Mouse (Mus musculus) hindbrain, embryonic 10.5 days (tissue): ENCODE measurements around the gene Thada. TPM values are rescaled to one million over a fixed set of nuclear protein-coding genes. Genes with fewer than 3 reads are reported as not detected.
"Not testable (repeated sequence)": the region's sequence is repeated elsewhere in the genome, so short reads cannot be mapped to it uniquely, and the experiment has no call there.

Experiments used
- DNase-seq: peaks from one replicate; pipeline ENCODE4 v3.0.0-alpha.2; 2017; ENCODE audit warnings: low spot score
- H3K27ac ChIP-seq: fragments of 300-500 bp; sonication (generic); 2 replicates; pipeline ENCODE4 v1.5.1; 2016; ENCODE audit warnings: mild to moderate bottlenecking, moderate library complexity
- H3K27me3 ChIP-seq: fragments of 300-500 bp; sonication (generic); 2 replicates; pipeline ENCODE4 v1.6.1; 2016; ENCODE audit warnings: mild to moderate bottlenecking; ENCODE audit not compliant: poor library complexity, insufficient read depth, severe bottlenecking
- H3K36me3 ChIP-seq: fragments of 300-500 bp; sonication (generic); 2 replicates; pipeline ENCODE4 v1.6.1; 2016; ENCODE audit warnings: mild to moderate bottlenecking, moderate library complexity
- H3K4me1 ChIP-seq: fragments of 300-500 bp; sonication (generic); replicated peaks from 2 replicates; pipeline ENCODE4 v1.6.1; 2016; ENCODE audit warnings: mild to moderate bottlenecking
- H3K4me3 ChIP-seq: fragments of 300-500 bp; sonication (generic); 2 replicates; pipeline ENCODE4 v1.5.1; 2016; ENCODE audit warnings: mild to moderate bottlenecking, moderate library complexity
- H3K9me3 ChIP-seq: fragments of 300-500 bp; sonication (generic); 2 replicates; pipeline ENCODE4 v1.6.1; 2016; ENCODE audit warnings: mild to moderate bottlenecking, moderate library complexity
- WGBS: fragments of 180-500 bp; shearing (Covaris S2); methylation state at CpG from one replicate; pipeline ENCODE4 v1.1.7; 2016; 5-methylcytosine and 5-hydroxymethylcytosine counted together
- polyA plus RNA-seq: library from polyadenylated mRNA; unstranded; fragments of >200 nt; fragmentation: Nextera tagmentation; extraction: Ambion mirVana; gene quantifications from 2 replicates; pipeline ENCODE4 v1.2.1, GENCODE M21; 2016

Thada gene
- polyA plus RNA-seq, 1 experiment from 2014 or later = 10.6 TPM

DNA sequence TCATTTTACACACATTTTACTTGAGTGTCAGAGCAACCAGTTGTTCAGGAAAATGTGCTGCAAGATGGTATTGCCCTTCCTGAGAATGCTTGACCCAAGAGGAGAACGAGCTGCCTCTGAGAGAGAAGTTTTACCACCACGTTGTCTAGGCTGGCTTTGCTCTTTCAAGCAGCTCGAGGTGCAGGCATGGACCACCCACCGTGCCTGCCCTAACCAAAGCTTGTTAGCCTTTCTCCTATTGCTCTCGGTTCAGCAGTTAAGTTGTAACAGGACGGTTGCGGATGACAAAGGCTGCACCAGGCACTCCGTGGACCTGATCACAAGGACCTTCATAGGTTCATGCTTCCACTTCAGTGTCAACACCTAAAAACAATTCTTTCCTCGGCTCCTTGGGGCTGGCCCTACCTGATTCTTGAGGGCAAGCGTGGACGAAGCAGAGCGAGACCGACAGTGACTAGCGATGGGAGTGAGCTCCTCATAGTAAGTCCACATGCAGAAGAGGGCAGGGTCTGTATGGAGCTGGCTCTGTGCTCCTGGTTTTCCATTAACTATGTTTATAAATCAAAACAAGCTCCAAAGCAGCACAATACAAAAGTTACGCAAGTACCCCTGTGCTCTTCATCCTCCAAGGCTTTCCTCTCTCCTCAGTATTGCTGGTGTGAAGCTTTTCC is 241.7 kb downstream of the Thada start:
- no peak for DNase-seq
- Histone ChIP-seq H3K27ac (no peak overlapping the region; the same call in 1 of the 2 replicates), H3K36me3 (peaks cover 72% of the 10 kb centered on the region), H3K9me3 (no peaks in the 10 kb centered on the region), H3K27me3 (no peaks in the 10 kb centered on the region), H3K4me3 (no peak overlapping the region), H3K4me1 (0 out of 2 replicates have a peak, but pooled peaks cover 3% of the 10 kb centered on the region)
- 73% methylated on average over 15 of the region's 15 CpGs for WGBS

DNA sequence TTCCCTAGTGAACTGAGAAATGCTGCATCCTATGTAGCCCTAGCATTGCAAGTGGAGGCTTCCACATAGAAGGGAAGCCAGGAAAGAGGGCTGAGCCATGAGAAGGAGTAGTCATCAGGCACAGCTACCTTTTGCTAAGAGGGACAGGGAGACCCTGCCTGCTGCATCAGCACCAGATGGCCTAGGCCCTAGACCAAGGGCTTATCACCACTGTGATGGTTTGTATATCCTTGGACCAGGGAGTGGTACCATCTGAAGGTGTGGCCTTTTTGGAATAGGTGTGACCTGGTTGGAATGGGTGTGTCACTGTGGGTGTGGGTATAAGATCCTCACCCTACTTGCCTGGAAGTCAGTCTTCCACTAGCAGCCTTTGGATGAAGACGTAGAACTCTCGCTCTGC is 247.2 kb downstream of the Thada start:
- H3K9me3 ChIP-seq, H3K4me3 ChIP-seq, H3K27me3 ChIP-seq, DNase-seq, H3K4me1 ChIP-seq, H3K27ac ChIP-seq: not testable (repeated sequence)
- 97% methylated on average over 2 of the region's 2 CpGs for WGBS
- H3K36me3 ChIP-seq = peaks cover 45% of the 10 kb centered on the region

DNA sequence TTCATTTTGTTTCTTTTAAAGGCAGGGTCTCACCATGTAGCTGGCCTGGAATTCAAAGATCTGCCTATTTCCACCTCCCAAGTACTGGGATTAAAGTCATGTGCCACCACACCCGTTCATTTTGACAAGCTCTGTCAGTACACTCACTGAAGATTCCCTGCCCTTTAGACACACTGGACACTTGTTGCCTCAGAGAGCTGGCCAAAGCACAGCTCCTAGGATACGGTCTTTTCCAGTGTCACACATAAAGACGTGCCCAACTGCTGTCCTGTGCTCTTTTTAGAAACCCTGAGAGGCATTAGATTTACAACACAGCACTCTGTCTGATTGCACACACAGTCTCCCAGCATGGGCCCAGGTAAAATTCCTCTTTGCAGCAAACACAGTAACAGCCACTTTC is 248.3 kb downstream of the Thada start:
- no peak for DNase-seq

DNA sequence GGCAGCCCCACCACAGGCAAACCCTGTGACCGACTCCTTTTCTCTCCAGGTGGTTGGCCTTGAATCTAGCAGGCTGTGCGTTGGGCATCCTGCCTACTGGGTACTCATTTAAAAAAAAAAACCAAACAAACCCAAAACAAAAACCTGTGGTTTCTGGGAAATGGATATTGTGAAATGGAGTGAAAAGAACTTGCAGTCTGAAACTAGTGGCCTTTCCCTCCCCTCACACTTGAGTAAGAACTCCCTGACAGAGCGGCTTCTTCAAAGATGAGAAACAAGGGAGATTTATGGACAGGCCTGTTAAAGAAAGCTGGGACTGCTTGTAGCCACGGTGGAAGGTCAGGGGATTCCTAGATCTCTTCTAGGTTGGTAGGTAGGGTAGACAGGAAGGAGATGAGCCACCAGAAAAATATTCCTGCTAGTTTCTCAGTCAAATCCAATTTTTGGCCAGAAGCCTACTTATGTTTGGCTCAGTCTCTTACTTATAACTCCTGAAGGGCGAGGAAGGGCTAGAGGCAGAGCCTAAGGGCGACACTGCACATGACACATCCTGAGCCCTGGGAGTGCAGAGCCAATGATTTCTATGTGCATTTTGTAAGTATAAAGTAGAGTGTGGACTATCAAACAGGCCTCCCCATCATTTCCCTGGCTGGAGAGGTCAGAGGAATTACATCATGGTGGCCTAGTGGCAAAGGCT is 250.6 kb downstream of the Thada start:
- Histone ChIP-seq H3K27ac (no peak overlapping the region), H3K4me3 (no peak overlapping the region), H3K4me1 (no peaks in the 10 kb centered on the region), H3K9me3 (no peaks in the 10 kb centered on the region), H3K36me3 (peaks cover 37% of the 10 kb centered on the region), H3K27me3 (no peaks in the 10 kb centered on the region)
- WGBS = 90% methylated on average over 6 of the region's 6 CpGs
- DNase-seq = no peak

More for the DNA sequence above, 248.3 kb downstream of the Thada start:
- H3K27me3 ChIP-seq = no peaks in the 10 kb centered on the region
- peaks cover 44% of the 10 kb centered on the region for H3K36me3 ChIP-seq
- no peak overlapping the region for H3K4me3 ChIP-seq
- H3K4me1 ChIP-seq = no peaks in the 10 kb centered on the region
- H3K9me3 ChIP-seq = no peaks in the 10 kb centered on the region
- 82% methylated on average over 3 of the region's 3 CpGs for WGBS
- H3K27ac ChIP-seq = no peak overlapping the region

DNA sequence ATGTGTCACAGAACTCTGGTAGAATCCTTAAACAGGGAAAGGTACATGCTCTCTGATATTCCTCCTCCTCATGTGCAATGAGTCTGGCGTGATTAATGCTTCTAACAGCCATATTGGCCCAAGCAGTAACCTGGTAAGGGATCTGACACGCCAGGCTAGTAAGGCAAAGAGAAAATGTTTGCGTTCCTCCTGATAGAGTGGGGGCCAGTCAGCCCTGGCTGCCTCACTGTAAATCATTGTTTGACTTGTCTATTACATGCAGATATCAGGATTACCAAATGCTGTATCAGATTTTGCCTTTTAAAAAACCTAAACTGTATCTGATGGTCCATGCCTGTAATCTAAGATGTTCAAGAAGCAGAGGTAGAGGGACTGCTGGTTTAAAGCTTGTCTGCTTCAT is 252.5 kb downstream of the Thada start:
- Histone ChIP-seq H3K9me3 (no peaks in the 10 kb centered on the region), H3K4me3 (no peak overlapping the region), H3K36me3 (peaks cover 19% of the 10 kb centered on the region), H3K4me1 (no peaks in the 10 kb centered on the region), H3K27ac (no peak overlapping the region), H3K27me3 (no peaks in the 10 kb centered on the region)
- WGBS = 93% methylated on average over 3 of the region's 3 CpGs
- DNase-seq = no peak

DNA sequence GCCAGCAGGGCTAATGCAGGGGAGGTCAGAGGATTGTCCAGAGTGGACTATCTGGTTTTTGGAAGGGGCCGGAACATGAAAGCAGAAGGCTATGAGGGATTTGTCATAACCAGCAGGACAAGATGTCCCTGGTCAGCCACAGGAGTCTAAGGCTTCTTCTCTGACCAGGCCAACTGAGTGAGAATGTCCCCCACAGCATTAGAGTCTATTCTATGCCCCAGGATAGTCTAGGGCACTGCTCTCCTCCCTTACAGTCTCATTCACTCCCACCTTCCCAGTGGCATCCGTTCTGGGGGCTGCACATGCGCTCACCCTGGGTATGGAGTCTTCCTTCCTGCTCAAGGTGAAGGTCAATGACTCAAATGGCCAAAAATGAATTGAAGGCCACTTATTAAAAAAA is 258.4 kb downstream of the Thada start:
- H3K27ac ChIP-seq = no peak overlapping the region
- no peaks in the 10 kb centered on the region for H3K9me3 ChIP-seq
- WGBS = 92% methylated on average over 3 of the region's 3 CpGs
- H3K4me3 ChIP-seq = no peak overlapping the region
- peaks cover 13% of the 10 kb centered on the region for H3K4me1 ChIP-seq
- H3K27me3 ChIP-seq = no peaks in the 10 kb centered on the region
- no peak for DNase-seq
- peaks cover 24% of the 10 kb centered on the region for H3K36me3 ChIP-seq

DNA sequence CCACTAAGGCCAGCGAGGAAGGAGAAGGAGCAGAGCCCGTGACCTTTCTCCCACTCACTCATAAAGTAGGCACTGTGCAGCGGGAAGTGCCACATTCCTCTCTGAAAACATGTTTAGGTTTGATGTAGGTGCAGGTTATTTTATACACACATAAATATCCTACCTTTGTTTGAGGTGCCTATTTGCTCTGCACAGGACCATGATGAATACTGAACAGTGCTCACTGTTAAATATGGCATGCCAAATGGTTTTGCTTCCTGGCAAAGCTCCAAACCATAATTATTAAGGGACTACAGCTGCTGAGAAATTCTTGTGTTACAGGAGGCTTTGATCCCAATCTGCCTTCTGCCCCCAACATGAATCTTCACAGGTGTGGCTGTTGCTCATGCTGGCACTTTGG is 259.8 kb downstream of the Thada start:
- no peak overlapping the region for H3K4me3 ChIP-seq
- H3K4me1 ChIP-seq = peaks cover 13% of the 10 kb centered on the region
- H3K9me3 ChIP-seq = no peaks in the 10 kb centered on the region
- no peak overlapping the region for H3K27ac ChIP-seq
- peaks cover 18% of the 10 kb centered on the region for H3K36me3 ChIP-seq
- WGBS = 92% methylated on average over 3 of the region's 3 CpGs
- DNase-seq = no peak
- no peaks in the 10 kb centered on the region for H3K27me3 ChIP-seq

DNA sequence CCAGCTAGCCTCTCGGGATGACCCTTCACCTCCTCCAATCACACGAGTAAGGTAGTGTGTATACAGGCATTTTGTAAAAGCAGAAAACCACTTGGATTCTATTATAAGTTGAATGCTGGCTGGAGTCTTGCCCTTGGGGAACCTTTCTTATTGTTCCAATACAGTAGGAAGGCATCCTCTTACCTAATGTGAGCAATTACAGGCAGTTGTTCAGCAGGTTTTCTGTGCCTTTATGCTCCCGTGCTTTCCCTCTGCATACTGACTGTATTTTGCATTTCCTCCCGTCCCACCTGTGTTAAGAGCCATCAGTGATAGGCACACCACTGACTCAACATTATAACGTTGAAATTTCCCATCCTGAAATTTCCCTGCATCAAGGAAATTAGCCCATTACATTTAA is 261.0 kb downstream of the Thada start:
- H3K27ac ChIP-seq = no peak overlapping the region
- no peak overlapping the region for H3K4me3 ChIP-seq
- 81% methylated on average over 5 of the region's 5 CpGs for WGBS
- peaks cover 17% of the 10 kb centered on the region for H3K36me3 ChIP-seq
- no peak for DNase-seq
- no peaks in the 10 kb centered on the region for H3K9me3 ChIP-seq
- H3K27me3 ChIP-seq = no peaks in the 10 kb centered on the region
- H3K4me1 ChIP-seq = peaks cover 13% of the 10 kb centered on the region

DNA sequence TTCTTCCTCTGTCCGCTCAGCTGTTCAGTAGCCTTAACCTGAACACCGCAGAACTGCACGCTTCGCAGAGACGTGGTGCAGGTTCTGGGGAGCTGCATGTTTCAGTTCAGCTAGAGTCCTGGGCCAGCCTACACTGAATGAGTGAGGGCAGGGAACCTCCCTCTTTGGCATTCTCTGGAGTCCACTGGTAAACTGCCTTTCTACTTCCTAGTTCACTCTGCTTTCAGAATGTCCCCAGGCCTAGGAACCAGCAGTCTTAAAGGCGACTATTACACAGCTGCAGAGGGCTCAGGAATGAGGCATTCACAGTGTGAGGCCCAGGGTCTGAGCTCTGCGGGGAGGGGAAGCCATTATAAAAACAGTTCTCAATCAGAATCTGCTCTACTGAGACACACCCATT is 262.7 kb downstream of the Thada start:
- no peak for DNase-seq
- peak overlapping the region; percentile 56 for H3K27ac ChIP-seq
- WGBS = 66% methylated on average over 7 of the region's 7 CpGs

DNA sequence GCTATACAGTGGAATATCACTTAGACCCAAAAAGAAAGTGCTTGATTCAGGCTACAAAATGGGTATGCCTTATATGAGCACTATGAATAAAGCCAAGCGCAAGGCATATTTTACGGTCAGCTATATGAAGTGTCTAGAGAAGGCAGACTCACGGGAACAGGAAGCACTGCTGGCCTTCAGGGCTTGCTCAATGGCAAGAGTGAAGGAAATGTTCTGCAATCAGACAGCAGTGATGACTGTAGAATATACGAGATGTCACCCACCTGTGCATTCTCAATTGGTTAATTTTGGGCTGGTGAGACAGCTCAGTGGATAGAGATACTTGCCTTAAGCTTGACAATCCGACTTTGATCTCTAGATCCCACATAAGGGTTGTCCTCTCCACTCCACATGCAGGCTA is 264.8 kb downstream of the Thada start:
- Histone ChIP-seq H3K27ac (no peak overlapping the region), H3K4me3 (no peak overlapping the region), H3K36me3 (peaks cover 16% of the 10 kb centered on the region), H3K9me3 (no peaks in the 10 kb centered on the region), H3K27me3 (no peaks in the 10 kb centered on the region), H3K4me1 (peaks cover 34% of the 10 kb centered on the region)
- WGBS = 96% methylated on average over 5 of the region's 5 CpGs
- no peak for DNase-seq

More for the DNA sequence above, 262.7 kb downstream of the Thada start:
- Histone ChIP-seq H3K4me1 (peaks cover 17% of the 10 kb centered on the region), H3K27me3 (no peaks in the 10 kb centered on the region), H3K36me3 (peaks cover 23% of the 10 kb centered on the region), H3K4me3 (no peak overlapping the region), H3K9me3 (no peaks in the 10 kb centered on the region)

DNA sequence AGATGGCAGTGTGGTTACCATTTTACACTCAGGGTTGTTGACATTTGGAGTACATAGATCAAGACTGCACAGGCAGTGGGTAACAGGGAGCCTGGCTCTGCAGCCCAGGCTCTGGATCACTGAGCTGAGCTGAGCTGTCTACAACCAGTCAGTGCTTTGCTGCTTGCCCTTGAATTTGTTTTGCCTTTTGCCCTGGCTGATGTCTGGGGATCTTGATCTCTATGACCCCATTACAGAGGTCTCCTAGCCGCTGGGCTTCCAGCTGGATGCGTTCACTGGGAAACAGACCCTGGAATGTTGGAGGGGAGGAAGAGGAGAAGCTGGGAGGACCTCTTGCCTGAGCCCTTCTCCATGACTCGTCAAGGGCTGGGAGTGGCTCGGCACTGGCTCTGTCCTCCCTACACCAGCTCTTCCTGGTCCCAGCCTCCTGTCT is 268.1 kb downstream of the Thada start:
- peaks cover 10% of the 10 kb centered on the region for H3K36me3 ChIP-seq
- H3K4me3 ChIP-seq = no peak overlapping the region
- no peaks in the 10 kb centered on the region for H3K27me3 ChIP-seq
- H3K9me3 ChIP-seq = no peaks in the 10 kb centered on the region
- H3K4me1 ChIP-seq = peaks cover 31% of the 10 kb centered on the region
- 37% methylated on average over 4 of the region's 4 CpGs for WGBS
- H3K27ac ChIP-seq = peak overlapping the region; percentile 63
- DNase-seq = peak; percentile 37

DNA sequence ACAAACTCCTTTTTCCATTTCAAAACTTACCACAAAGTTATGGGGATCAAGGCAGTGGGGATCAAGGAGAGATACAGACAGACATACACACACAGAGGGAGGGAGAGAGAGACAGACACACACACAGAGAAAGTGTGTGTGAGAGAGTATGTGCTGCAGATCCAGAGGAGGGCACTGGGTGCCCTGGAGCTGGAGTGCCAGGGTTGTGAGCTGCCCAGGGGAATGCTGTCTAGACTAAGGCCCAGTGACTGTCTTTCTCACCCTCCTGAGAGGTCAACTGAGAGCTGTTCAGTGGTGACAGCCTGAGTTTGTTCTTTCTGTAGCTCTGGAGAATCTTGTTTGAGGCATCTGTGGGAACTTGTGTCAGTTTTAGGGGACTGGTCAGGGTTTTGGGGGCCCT is 269.7 kb downstream of the Thada start:
- Histone ChIP-seq H3K27ac (0 out of 2 replicates have a peak overlapping the region, but pooled peaks have one; percentile 9), H3K4me3 (no peak overlapping the region), H3K9me3 (no peaks in the 10 kb centered on the region), H3K4me1 (peaks cover 30% of the 10 kb centered on the region), H3K36me3 (peaks cover 26% of the 10 kb centered on the region), H3K27me3 (no peaks in the 10 kb centered on the region)
- DNase-seq = no peak

DNA sequence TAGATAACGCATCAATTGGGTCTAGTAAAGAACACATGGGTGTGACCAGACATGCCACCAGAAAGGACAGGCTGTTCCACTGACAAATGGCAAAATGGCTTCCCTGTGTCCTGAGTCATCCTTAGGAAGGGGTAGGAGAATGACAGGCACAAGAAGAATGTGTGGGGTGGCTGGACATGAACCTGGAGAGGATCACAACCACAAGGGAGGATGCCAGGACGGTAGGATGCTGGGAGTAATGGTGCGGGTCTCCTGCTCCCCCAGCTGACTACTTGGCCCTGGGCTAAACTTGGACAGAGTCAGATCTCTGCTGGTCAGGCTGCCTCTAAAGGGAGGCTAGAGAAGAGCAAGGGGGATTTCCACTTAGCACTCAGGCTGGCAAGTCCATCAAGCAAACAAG is 270.2 kb downstream of the Thada start:
- WGBS = 85% methylated on average over 3 of the region's 3 CpGs
- peak overlapping the region; percentile 29; the same call in 1 of the 2 replicates for H3K27ac ChIP-seq
- DNase-seq = no peak
- H3K9me3 ChIP-seq = no peaks in the 10 kb centered on the region
- peaks cover 30% of the 10 kb centered on the region for H3K36me3 ChIP-seq
- H3K4me3 ChIP-seq = no peak overlapping the region
- peaks cover 30% of the 10 kb centered on the region for H3K4me1 ChIP-seq
- H3K27me3 ChIP-seq = no peaks in the 10 kb centered on the region
